Mouse (Mus musculus) G1E (cell line): Measurements from ENCODE around the gene Serpina3m. TPM values are rescaled to one million over a fixed set of nuclear protein-coding genes. Genes with fewer than 3 reads are reported as not detected.
"Not testable (repeated sequence)": the region's sequence is repeated elsewhere in the genome, so short reads cannot be mapped to it uniquely, and the experiment has no call there.

ENCODE experiments used
- ATAC-seq: 2 replicates; pipeline ENCODE4 v1.8.0; 2016; ENCODE audit warnings: mild to moderate bottlenecking; ENCODE audit not compliant: insufficient number of reproducible peaks, poor library complexity, low FRiP score, severe bottlenecking; ENCODE audit errors: extremely low read depth
- DNase-seq: peaks from one replicate; pipeline ENCODE4 v3.0.0; 2012; ENCODE audit warnings: low spot score
- H3K27me3 ChIP-seq: 2 replicates; pipeline ENCODE4 v1.6.1; 2012; ENCODE audit warnings: mild to moderate bottlenecking, low read length, inconsistent platforms; ENCODE audit not compliant: insufficient read depth
- H3K36me3 ChIP-seq: replicated peaks from 2 replicates; pipeline ENCODE3; 2012; ENCODE audit warnings: mild to moderate bottlenecking, inconsistent platforms
- H3K4me1 ChIP-seq: 2 replicates; pipeline ENCODE4 v1.6.1; 2012; ENCODE audit warnings: low read depth, low read length, inconsistent platforms, mixed read lengths; ENCODE audit not compliant: insufficient read depth
- H3K4me3 ChIP-seq: 2 replicates; pipeline ENCODE4 v1.5.1; 2012; ENCODE audit warnings: low read depth, mild to moderate bottlenecking, inconsistent platforms, low read length, moderate library complexity, mixed read lengths
- H3K9me3 ChIP-seq: replicated peaks from 2 replicates; pipeline ENCODE4 v1.6.1; 2012; ENCODE audit warnings: inconsistent platforms
- CTCF ChIP-seq: IDR thresholded peaks from 2 replicates; pipeline ENCODE4 v1.5.1; 2012; ENCODE audit warnings: low read depth, low read length, inconsistent platforms, mixed read lengths
- GATA1 ChIP-seq: IDR thresholded peaks from 2 replicates; pipeline ENCODE4 v1.6.1; 2012; ENCODE audit warnings: borderline replicate concordance, low read length, inconsistent platforms, mixed read lengths
- GATA2 ChIP-seq: IDR thresholded peaks from 2 replicates; pipeline ENCODE4 v1.6.1; 2012; ENCODE audit warnings: low read depth, low read length, inconsistent platforms, borderline replicate concordance
- POLR2AphosphoS5 ChIP-seq: IDR thresholded peaks from 2 replicates; pipeline ENCODE4 v1.6.1; 2012; ENCODE audit warnings: low read depth, low read length, inconsistent platforms; ENCODE audit not compliant: insufficient replicate concordance
- TAL1 ChIP-seq: conservative IDR thresholded peaks from 2 replicates; pipeline ENCODE4 v1.6.1; 2012; ENCODE audit warnings: low read depth, low read length, inconsistent platforms, mixed read lengths
- polyA plus RNA-seq: library from polyadenylated mRNA; stranded (reverse); fragments of >175 nt; gene quantifications from 2 replicates; pipeline ENCODE4 v1.2.3, GENCODE M21; 2012
- total RNA-seq, 2 experiments: library from RNA; stranded (forward) in 1 of 2; stranded (reverse) in 1 of 2; fragments of 200-1000 nt in 1 of 2; fragments of >200 nt in 1 of 2; fragmentation: Nextera tagmentation in 1 of 2; gene quantifications; 2 replicates each; pipeline ENCODE4 v1.2.3; 2014 to 2017

Gene Serpina3m
- total RNA-seq (2014; fragmentation: Nextera tagmentation) = not detected in 2 replicates
- not detected in 2 replicates for total RNA-seq (2017)
- not detected in 2 replicates for polyA plus RNA-seq

DNA sequence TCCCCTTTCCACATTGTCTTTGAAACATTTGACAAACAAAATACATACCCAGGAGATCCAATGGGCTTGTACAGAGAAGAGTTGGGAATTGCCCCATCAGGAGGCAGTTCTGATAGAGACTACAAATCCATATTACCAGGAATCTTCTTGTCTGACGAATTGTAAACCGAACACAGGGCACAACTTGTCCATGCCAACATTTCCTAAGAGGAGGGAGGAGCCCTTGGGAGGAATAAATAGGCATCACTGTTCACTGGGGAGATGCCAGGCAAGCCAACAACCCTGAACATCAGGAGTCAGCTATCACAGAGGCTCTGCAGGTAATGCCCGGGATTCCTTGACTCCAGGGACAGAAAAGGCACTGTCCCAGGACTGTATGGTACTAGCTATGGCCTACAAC is at the start of gene Serpina3m, which contains the start of gene Serpina3k:
Gene Serpina3m (plus strand): TSS at position 261 of the 400 bp plus-strand sequence.
Gene Serpina3k (plus strand): TSS at position 261 of the 400 bp plus-strand sequence.
- not testable (repeated sequence) for H3K4me3 ChIP-seq, ATAC-seq, DNase-seq, H3K36me3 ChIP-seq, H3K4me1 ChIP-seq, H3K27me3 ChIP-seq
- peaks cover 33% of the 10 kb centered on the region for H3K9me3 ChIP-seq

GRCm38 (mm10) chr12:104289872-104290271 is 48.4 kb upstream of the Serpina3m start:
- no peak for DNase-seq
- Histone ChIP-seq H3K9me3 (peaks cover 7% of the 10 kb centered on the region), H3K27me3 (no peaks in the 10 kb centered on the region), H3K4me1 (no peaks in the 10 kb centered on the region), H3K36me3 (no peaks in the 10 kb centered on the region), H3K4me3 (no peak overlapping the region)
- no peak for ATAC-seq
- TF ChIP-seq GATA1 (no peak), CTCF (no peak), GATA2 (no peak), TAL1 (no peak), POLR2AphosphoS5 (no peak)

GRCm38 (mm10) chr12:104293963-104294362 is 44.3 kb upstream of the Serpina3m start:
- Histone ChIP-seq H3K4me1 (no peaks in the 10 kb centered on the region), H3K36me3 (no peaks in the 10 kb centered on the region), H3K9me3 (peaks cover 35% of the 10 kb centered on the region), H3K4me3 (no peak overlapping the region), H3K27me3 (no peaks in the 10 kb centered on the region)
- ATAC-seq = no peak
- TF ChIP-seq GATA2 (no peak), POLR2AphosphoS5 (no peak), CTCF (no peak), TAL1 (no peak), GATA1 (no peak)
- no peak for DNase-seq

DNA sequence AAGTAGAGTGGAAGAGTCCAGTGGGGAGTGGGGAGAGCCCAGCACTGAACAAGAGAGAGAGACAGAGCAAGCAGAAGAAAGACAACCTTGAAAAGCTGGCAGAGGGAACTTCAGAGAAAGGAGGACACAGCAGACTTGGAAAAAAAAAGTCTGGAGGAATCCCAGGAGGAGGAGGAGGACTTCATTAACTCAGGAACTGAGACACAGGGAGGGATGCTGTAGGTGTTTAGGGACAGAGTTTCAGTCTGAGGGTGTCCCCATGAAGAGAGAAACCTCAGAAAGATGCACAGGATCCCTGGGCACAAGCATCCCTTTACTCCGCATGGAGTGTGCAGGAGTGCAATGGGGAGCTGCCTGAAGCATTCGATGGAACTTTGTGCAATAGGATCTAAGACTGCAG is 40.2 kb upstream of the Serpina3m start:
- ATAC-seq = no peak
- TF ChIP-seq CTCF (no peak), GATA2 (no peak), TAL1 (no peak), GATA1 (no peak), POLR2AphosphoS5 (no peak)
- Histone ChIP-seq H3K36me3 (no peaks in the 10 kb centered on the region), H3K4me1 (no peaks in the 10 kb centered on the region), H3K9me3 (peaks cover 57% of the 10 kb centered on the region), H3K4me3 (no peak overlapping the region), H3K27me3 (no peaks in the 10 kb centered on the region)
- no peak for DNase-seq

- H3K9me3 ChIP-seq = peaks cover 24% of the 10 kb centered on the region
- ATAC-seq (no peak), DNase-seq (no peak)
- H3K4me3 ChIP-seq = no peak overlapping the region
- no peaks in the 10 kb centered on the region for H3K27me3 ChIP-seq
- TF ChIP-seq GATA2 = no peak
- TF ChIP-seq POLR2AphosphoS5 = no peak
- no peaks in the 10 kb centered on the region for H3K4me1 ChIP-seq
- no peaks in the 10 kb centered on the region for H3K36me3 ChIP-seq
Observed at GRCm38 (mm10) chr12:104305991-104306390, 32.3 kb upstream of the Serpina3m start.

DNA sequence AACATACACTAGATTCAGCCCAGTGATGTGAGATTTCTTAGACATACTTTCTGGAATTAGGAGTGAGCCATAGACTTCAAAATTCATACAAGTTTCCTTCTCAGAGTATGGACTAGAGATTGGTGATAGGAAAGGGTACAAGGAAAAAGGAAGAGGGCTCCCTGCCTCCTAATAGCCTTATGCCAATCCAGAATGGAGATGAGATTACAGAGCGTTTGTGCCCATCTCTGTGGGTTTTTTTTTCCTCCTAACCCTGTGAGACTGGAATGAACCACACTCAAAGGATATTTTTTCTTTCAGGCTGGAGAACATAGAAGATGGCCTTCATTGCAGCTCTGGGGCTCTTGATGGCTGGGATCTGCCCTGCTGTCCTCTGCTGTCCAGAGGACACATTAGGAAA is 24.0 kb upstream of the Serpina3m start, which contains the start of gene Serpina3j:
Gene Serpina3j (plus strand): TSS at position 301 of the 400 bp plus-strand sequence.
- ATAC-seq = no peak
- TF ChIP-seq TAL1 (no peak), CTCF (no peak), POLR2AphosphoS5 (no peak), GATA1 (no peak), GATA2 (no peak)
- no peaks in the 10 kb centered on the region for H3K4me1 ChIP-seq

GRCm38 (mm10) chr12:104322454-104322853 is 15.8 kb upstream of the Serpina3m start:
- ATAC-seq (no peak), DNase-seq (no peak)
- H3K4me3 ChIP-seq = no peak overlapping the region
- no peaks in the 10 kb centered on the region for H3K27me3 ChIP-seq
- H3K9me3 ChIP-seq = peaks cover 59% of the 10 kb centered on the region
- TF ChIP-seq GATA2 (no peak), TAL1 (no peak), POLR2AphosphoS5 (no peak), CTCF (no peak), GATA1 (no peak)
- H3K36me3 ChIP-seq = no peaks in the 10 kb centered on the region
- no peaks in the 10 kb centered on the region for H3K4me1 ChIP-seq

More for the DNA sequence above, 24.0 kb upstream of the Serpina3m start, which contains the start of gene Serpina3j:
- peaks cover 50% of the 10 kb centered on the region for H3K9me3 ChIP-seq
- no peak within 1 kb of the TSS for H3K4me3 ChIP-seq
- H3K27me3 ChIP-seq = no peaks in the 10 kb centered on the region
- DNase-seq = no peak
- no peaks in the 10 kb centered on the region for H3K36me3 ChIP-seq
